Mouse (Mus musculus): Measurements from ENCODE around the gene Treml1. TPM values are rescaled to one million over a fixed set of nuclear protein-coding genes. Genes with fewer than 3 reads are reported as not detected.
"Not testable (repeated sequence)": the region's sequence is repeated elsewhere in the genome, so short reads cannot be mapped to it uniquely, and the experiment has no call there.

Treml1 gene
- polyA plus RNA-seq, 1 experiment from 2014 or later = 2.7 TPM

- no peaks in the 10 kb centered on the region for H3K36me3 ChIP-seq (ENCODE audit: control insufficient read depth, insufficient read depth, low read length)
- no peaks in the 10 kb centered on the region for H3K9me3 ChIP-seq (ENCODE audit: control insufficient read depth, low read length)
- no peaks in the 10 kb centered on the region for H3K4me1 ChIP-seq (ENCODE audit: control insufficient read depth, insufficient read depth, low read length)
- no peak overlapping the region for H3K4me2 ChIP-seq (ENCODE audit: low read depth, severe bottlenecking)
- no peak for ATAC-seq (ENCODE audit: insufficient number of reproducible peaks, low FRiP score, low TSS enrichment, low read depth)
- 63% methylated on average over 4 of the region's 4 CpGs for WGBS
- no peak overlapping the region for H3K4me3 ChIP-seq (ENCODE audit: low read depth, low read length)
- H3K27ac ChIP-seq (replicated peaks; ENCODE audit: low read depth, low read length) = no peak overlapping the region
- H3K9ac ChIP-seq (ENCODE audit: low read length) = no peak overlapping the region
- no peaks in the 10 kb centered on the region for H3K27me3 ChIP-seq (ENCODE audit: control insufficient read depth, insufficient read depth, low read length)
- DNase-seq (ENCODE audit: low spot score) = no peak
These were observed 12.9 kb upstream of the Treml1 start for GRCm38 (mm10) chr17:48346834-48347233.

GRCm38 (mm10) chr17:48347287-48347686, 12.4 kb upstream of the Treml1 start:
- WGBS = 78% methylated on average over 2 of the region's 2 CpGs
- no peak overlapping the region for H3K4me2 ChIP-seq (ENCODE audit: low read depth, severe bottlenecking)
- no peaks in the 10 kb centered on the region for H3K27me3 ChIP-seq (ENCODE audit: control insufficient read depth, insufficient read depth, low read length)
- no peak overlapping the region for H3K9ac ChIP-seq (ENCODE audit: low read length)
- no peak for ATAC-seq (ENCODE audit: insufficient number of reproducible peaks, low FRiP score, low TSS enrichment, low read depth)
- no peak overlapping the region for H3K4me3 ChIP-seq (ENCODE audit: low read depth, low read length)
- no peaks in the 10 kb centered on the region for H3K9me3 ChIP-seq (ENCODE audit: control insufficient read depth, low read length)
- no peaks in the 10 kb centered on the region for H3K4me1 ChIP-seq (ENCODE audit: control insufficient read depth, insufficient read depth, low read length)
- no peak for DNase-seq (ENCODE audit: low spot score)
- no peak overlapping the region for H3K27ac ChIP-seq (replicated peaks; ENCODE audit: low read depth, low read length)
- H3K36me3 ChIP-seq (ENCODE audit: control insufficient read depth, insufficient read depth, low read length) = no peaks in the 10 kb centered on the region

GRCm38 (mm10) chr17:48350681-48351193, 9.0 kb upstream of the Treml1 start:
- DNase-seq (ENCODE audit: low spot score) = no peak
- Histone ChIP-seq H3K9ac (ENCODE audit: low read length) (no peak overlapping the region), H3K9me3 (ENCODE audit: control insufficient read depth, low read length) (no peaks in the 10 kb centered on the region), H3K27ac (replicated peaks; ENCODE audit: low read depth, low read length) (no peak overlapping the region), H3K4me2 (ENCODE audit: low read depth, severe bottlenecking) (no peak overlapping the region), H3K4me3 (ENCODE audit: low read depth, low read length) (no peak overlapping the region), H3K4me1 (ENCODE audit: control insufficient read depth, insufficient read depth, low read length) (no peaks in the 10 kb centered on the region), H3K36me3 (ENCODE audit: control insufficient read depth, insufficient read depth, low read length) (no peaks in the 10 kb centered on the region), H3K27me3 (ENCODE audit: control insufficient read depth, insufficient read depth, low read length) (no peaks in the 10 kb centered on the region)
- no peak for ATAC-seq (ENCODE audit: insufficient number of reproducible peaks, low FRiP score, low TSS enrichment, low read depth)
- WGBS = 74% methylated on average over 5 of the region's 5 CpGs

- H3K9me3 ChIP-seq (ENCODE audit: control insufficient read depth, low read length); H3K9ac ChIP-seq (ENCODE audit: low read length); H3K4me1 ChIP-seq (ENCODE audit: control insufficient read depth, insufficient read depth, low read length); H3K27me3 ChIP-seq (ENCODE audit: control insufficient read depth, insufficient read depth, low read length); H3K4me3 ChIP-seq (ENCODE audit: low read depth, low read length); H3K36me3 ChIP-seq (ENCODE audit: control insufficient read depth, insufficient read depth, low read length); H3K27ac ChIP-seq (replicated peaks; ENCODE audit: low read depth, low read length); ATAC-seq (ENCODE audit: insufficient number of reproducible peaks, low FRiP score, low TSS enrichment, low read depth); DNase-seq (ENCODE audit: low spot score); H3K4me2 ChIP-seq (ENCODE audit: low read depth, severe bottlenecking): not testable (repeated sequence)
- 87% methylated on average over 7 of the region's 7 CpGs for WGBS
These were observed 6.7 kb upstream of the Treml1 start for GRCm38 (mm10) chr17:48352976-48353375.

- no peak overlapping the region for H3K4me2 ChIP-seq (ENCODE audit: low read depth, severe bottlenecking)
- ATAC-seq (ENCODE audit: insufficient number of reproducible peaks, low FRiP score, low TSS enrichment, low read depth) (no peak), DNase-seq (ENCODE audit: low spot score) (no peak)
- H3K9ac ChIP-seq (ENCODE audit: low read length) = no peak overlapping the region
- H3K36me3 ChIP-seq (ENCODE audit: control insufficient read depth, insufficient read depth, low read length) = no peaks in the 10 kb centered on the region
- H3K9me3 ChIP-seq (ENCODE audit: control insufficient read depth, low read length) = no peaks in the 10 kb centered on the region
- H3K4me1 ChIP-seq (ENCODE audit: control insufficient read depth, insufficient read depth, low read length) = no peaks in the 10 kb centered on the region
- no peaks in the 10 kb centered on the region for H3K27me3 ChIP-seq (ENCODE audit: control insufficient read depth, insufficient read depth, low read length)
- H3K27ac ChIP-seq (replicated peaks; ENCODE audit: low read depth, low read length) = no peak overlapping the region
- WGBS = 86% methylated on average over 3 of the region's 3 CpGs
- no peak overlapping the region for H3K4me3 ChIP-seq (ENCODE audit: low read depth, low read length)
These were observed 3.9 kb upstream of the Treml1 start for GRCm38 (mm10) chr17:48355822-48356221.

GRCm38 (mm10) chr17:48357892-48358291, 1.8 kb upstream of the Treml1 start:
- no peaks in the 10 kb centered on the region for H3K4me1 ChIP-seq (ENCODE audit: control insufficient read depth, insufficient read depth, low read length)
- H3K9me3 ChIP-seq (ENCODE audit: control insufficient read depth, low read length) = no peaks in the 10 kb centered on the region
- H3K27ac ChIP-seq (replicated peaks; ENCODE audit: low read depth, low read length) = no peak overlapping the region
- no peak overlapping the region for H3K9ac ChIP-seq (ENCODE audit: low read length)
- no peak for ATAC-seq (ENCODE audit: insufficient number of reproducible peaks, low FRiP score, low TSS enrichment, low read depth)
- no peaks in the 10 kb centered on the region for H3K27me3 ChIP-seq (ENCODE audit: control insufficient read depth, insufficient read depth, low read length)
- H3K4me2 ChIP-seq (ENCODE audit: low read depth, severe bottlenecking) = no peak overlapping the region
- DNase-seq (ENCODE audit: low spot score) = no peak
- no peak overlapping the region for H3K4me3 ChIP-seq (ENCODE audit: low read depth, low read length)
- H3K36me3 ChIP-seq (ENCODE audit: control insufficient read depth, insufficient read depth, low read length) = no peaks in the 10 kb centered on the region
- 59% methylated on average over 2 of the region's 2 CpGs for WGBS

- no peak for DNase-seq (ENCODE audit: low spot score)
- H3K9ac ChIP-seq (ENCODE audit: low read length) = no peak overlapping the region
- H3K27me3 ChIP-seq (ENCODE audit: control insufficient read depth, insufficient read depth, low read length) = no peaks in the 10 kb centered on the region
- H3K4me2 ChIP-seq (ENCODE audit: low read depth, severe bottlenecking) = no peak overlapping the region
- no peak for ATAC-seq (ENCODE audit: insufficient number of reproducible peaks, low FRiP score, low TSS enrichment, low read depth)
- H3K36me3 ChIP-seq (ENCODE audit: control insufficient read depth, insufficient read depth, low read length) = no peaks in the 10 kb centered on the region
- H3K4me3 ChIP-seq (ENCODE audit: low read depth, low read length) = no peak overlapping the region
- H3K4me1 ChIP-seq (ENCODE audit: control insufficient read depth, insufficient read depth, low read length) = no peaks in the 10 kb centered on the region
- 84% methylated on average over 4 of the region's 4 CpGs for WGBS
- H3K27ac ChIP-seq (replicated peaks; ENCODE audit: low read depth, low read length) = no peak overlapping the region
- H3K9me3 ChIP-seq (ENCODE audit: control insufficient read depth, low read length) = no peaks in the 10 kb centered on the region
These were observed 746 bp downstream of the Treml1 start for GRCm38 (mm10) chr17:48360462-48360861.

GRCm38 (mm10) chr17:48362346-48362745, 2.6 kb downstream of the Treml1 start:
- DNase-seq (ENCODE audit: low spot score) = no peak
- H3K36me3 ChIP-seq (ENCODE audit: control insufficient read depth, insufficient read depth, low read length) = no peaks in the 10 kb centered on the region

GRCm38 (mm10) chr17:48362966-48363365, 3.2 kb downstream of the Treml1 start:
- Histone ChIP-seq H3K27me3 (ENCODE audit: control insufficient read depth, insufficient read depth, low read length) (no peaks in the 10 kb centered on the region), H3K4me3 (ENCODE audit: low read depth, low read length) (no peak overlapping the region), H3K9ac (ENCODE audit: low read length) (no peak overlapping the region), H3K4me1 (ENCODE audit: control insufficient read depth, insufficient read depth, low read length) (no peaks in the 10 kb centered on the region), H3K27ac (replicated peaks; ENCODE audit: low read depth, low read length) (no peak overlapping the region), H3K9me3 (ENCODE audit: control insufficient read depth, low read length) (no peaks in the 10 kb centered on the region), H3K4me2 (ENCODE audit: low read depth, severe bottlenecking) (no peak overlapping the region), H3K36me3 (ENCODE audit: control insufficient read depth, insufficient read depth, low read length) (no peaks in the 10 kb centered on the region)
- ATAC-seq (ENCODE audit: insufficient number of reproducible peaks, low FRiP score, low TSS enrichment, low read depth) (no peak), DNase-seq (ENCODE audit: low spot score) (no peak)
- WGBS = 90% methylated on average over 8 of the region's 8 CpGs

More at GRCm38 (mm10) chr17:48362346-48362745, 2.6 kb downstream of the Treml1 start:
- Histone ChIP-seq H3K4me1 (ENCODE audit: control insufficient read depth, insufficient read depth, low read length) (no peaks in the 10 kb centered on the region), H3K9me3 (ENCODE audit: control insufficient read depth, low read length) (no peaks in the 10 kb centered on the region), H3K27me3 (ENCODE audit: control insufficient read depth, insufficient read depth, low read length) (no peaks in the 10 kb centered on the region), H3K27ac (replicated peaks; ENCODE audit: low read depth, low read length) (no peak overlapping the region), H3K4me2 (ENCODE audit: low read depth, severe bottlenecking) (no peak overlapping the region), H3K4me3 (ENCODE audit: low read depth, low read length) (no peak overlapping the region), H3K9ac (ENCODE audit: low read length) (no peak overlapping the region)
- ATAC-seq (ENCODE audit: insufficient number of reproducible peaks, low FRiP score, low TSS enrichment, low read depth) = no peak
- WGBS = 80% methylated on average over 3 of the region's 3 CpGs

Data from limb, embryonic 11.5 days (tissue).